Mouse (Mus musculus): ENCODE data around the gene Trmt11. TPM values are rescaled to one million over a fixed set of nuclear protein-coding genes. Genes with fewer than 3 reads are reported as not detected.
A peak's percentile ranks its signal among the peaks of the same experiment; 100 is the strongest.

Trmt11 gene
- polyA plus RNA-seq, 2 experiments: 4.7 to 17.9 TPM

DNA sequence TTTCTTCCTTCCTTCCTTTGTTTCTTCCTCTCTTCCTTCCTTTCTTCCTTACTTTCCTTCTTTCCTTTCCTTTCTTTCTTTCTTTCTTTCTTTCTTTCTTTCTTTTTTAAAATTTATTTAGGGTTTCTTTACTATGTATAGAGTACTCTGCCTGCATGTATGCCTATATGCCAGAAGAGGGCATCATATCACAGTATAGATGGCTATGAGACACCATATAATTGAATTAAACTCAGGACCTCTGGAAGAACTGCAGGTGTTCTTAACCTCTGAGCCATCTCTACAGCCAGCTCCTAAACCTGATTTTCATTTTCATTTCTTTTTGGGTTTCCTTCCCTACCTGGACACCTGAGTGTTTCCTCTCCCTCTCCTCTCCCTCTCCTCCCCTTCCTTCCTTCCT is 22.4 kb upstream of the Trmt11 start:
- Histone ChIP-seq H3K27ac (no peak overlapping the region), H3K4me3 (ENCODE audit: insufficient read depth in 1 of 2, low read depth in 2 of 2, low read length in 2 of 2) (no peak overlapping the region), H3K9ac (replicated peaks) (no peak overlapping the region), H3K9me3 (ENCODE audit: control insufficient read depth, low read length) (no peaks in the 10 kb centered on the region), H3K27me3 (ENCODE audit: control insufficient read depth, insufficient read depth, low read length) (no peaks in the 10 kb centered on the region), H3K4me2 (ENCODE audit: low read depth) (no peak overlapping the region), H3K36me3 (replicated peaks; ENCODE audit: control insufficient read depth, insufficient read depth, low read depth) (no peaks in the 10 kb centered on the region), H3K4me1 (replicated peaks; ENCODE audit: control insufficient read depth in 2 of 2, insufficient read depth in 2 of 2, low read length in 1 of 2) (peaks cover 2 to 3% of the 10 kb centered on the region in 2 experiments; a peak in 2 of 4 replicates)
- no peak for ATAC-seq (ENCODE audit: insufficient read depth)
- peak; percentile 47 for TF ChIP-seq CTCF (IDR thresholded peaks at IDR 0.05; ENCODE audit: low read depth)
- no peak for TF ChIP-seq EP300 (IDR thresholded peaks at IDR 0.05; ENCODE audit: low read depth)
- DNase-seq (ENCODE audit: low read depth in 3 of 3, low spot score in 3 of 3): no peak

DNA sequence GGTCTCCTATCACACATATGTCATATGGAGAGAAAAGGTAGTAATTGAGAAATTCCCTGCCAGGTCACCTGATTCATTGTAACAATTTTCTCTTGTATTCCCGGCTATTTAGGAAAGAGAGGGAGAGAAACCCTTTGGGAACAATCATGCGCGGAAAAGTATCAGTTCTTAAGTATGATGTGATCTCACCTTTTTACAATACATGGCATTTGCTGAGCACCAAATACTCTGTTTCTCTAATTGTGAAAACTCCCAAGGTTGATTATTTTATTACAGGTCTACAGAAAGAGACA is 18.3 kb upstream of the Trmt11 start:
- TF ChIP-seq CTCF (IDR thresholded peaks at IDR 0.05; ENCODE audit: low read depth): no peak
- no peak for TF ChIP-seq EP300 (IDR thresholded peaks at IDR 0.05; ENCODE audit: low read depth)
- Histone ChIP-seq H3K4me1 (replicated peaks; ENCODE audit: control insufficient read depth in 2 of 2, insufficient read depth in 2 of 2, low read length in 1 of 2) (peaks cover 5 to 11% of the 10 kb centered on the region in 2 experiments), H3K27ac (peak overlapping the region; percentile 87), H3K4me3 (ENCODE audit: insufficient read depth in 1 of 2, low read depth in 2 of 2, low read length in 2 of 2) (peak overlapping the region; percentile 44 to 79; a peak in 3 of 4 replicates), H3K4me2 (ENCODE audit: low read depth) (peak overlapping the region; percentile 99), H3K9ac (replicated peaks) (peak overlapping the region; percentile 68), H3K27me3 (ENCODE audit: control insufficient read depth, insufficient read depth, low read length) (no peaks in the 10 kb centered on the region), H3K9me3 (ENCODE audit: control insufficient read depth, low read length) (no peaks in the 10 kb centered on the region), H3K36me3 (replicated peaks; ENCODE audit: control insufficient read depth, insufficient read depth, low read depth) (no peaks in the 10 kb centered on the region)
- no peak for ATAC-seq (ENCODE audit: insufficient read depth)
- DNase-seq (ENCODE audit: low read depth in 3 of 3, low spot score in 3 of 3): no peak
- 36% methylated on average over 3 of the region's 3 CpGs for WGBS (ENCODE audit: insufficient replicate concordance)

DNA sequence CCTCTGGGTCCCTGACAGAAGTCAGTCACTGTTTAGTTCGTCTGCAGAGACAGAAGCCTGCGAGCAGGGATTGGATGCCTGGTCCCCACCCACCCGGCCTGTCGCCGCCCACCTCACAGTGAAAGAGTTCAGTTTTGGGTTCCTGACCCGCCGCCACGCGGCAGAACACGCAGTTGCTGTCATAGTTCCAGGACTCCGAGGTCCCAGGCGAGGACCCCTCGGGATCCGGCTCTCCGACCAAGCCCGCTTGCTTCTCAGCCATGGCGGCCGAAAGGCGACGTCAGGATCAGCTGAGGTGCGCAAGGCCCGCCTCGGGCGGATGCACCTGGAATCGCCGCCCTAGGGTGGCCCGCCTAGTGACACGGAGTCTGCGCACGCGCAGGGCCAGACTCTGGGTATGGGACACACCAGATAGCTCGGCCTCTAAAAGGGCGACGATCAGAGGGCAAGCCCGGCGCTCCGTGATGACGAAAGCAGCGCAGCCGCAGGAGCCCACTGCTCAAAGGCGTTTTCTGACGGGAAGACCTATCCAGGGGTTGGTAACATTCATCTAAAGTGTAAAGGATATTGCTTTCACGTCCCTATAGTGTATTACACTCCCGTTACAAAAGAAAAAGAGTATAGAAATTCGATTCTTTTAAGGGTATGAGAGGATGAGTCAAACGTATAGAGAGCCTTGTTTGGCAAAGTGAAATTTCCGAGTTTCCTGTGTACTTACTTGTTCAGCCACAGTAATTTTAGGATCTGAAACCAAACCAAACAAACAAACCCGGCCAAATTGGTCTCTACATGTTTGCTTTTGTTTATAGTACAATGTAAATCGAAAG is 17.8 kb upstream of the Trmt11 start:
- DNase-seq (ENCODE audit: low read depth in 3 of 3, low spot score in 3 of 3) (peak; percentile 95 to 97 (median 96)), ATAC-seq (ENCODE audit: insufficient read depth) (peak; percentile 100)
- peak overlapping the region; percentile 75 for H3K9ac ChIP-seq (replicated peaks)
- TF ChIP-seq CTCF (IDR thresholded peaks at IDR 0.05; ENCODE audit: low read depth): peak; percentile 62
- TF ChIP-seq EP300 (IDR thresholded peaks at IDR 0.05; ENCODE audit: low read depth): 0 out of 2 replicates have a peak, but pooled peaks have one; percentile 34
- no peaks in the 10 kb centered on the region; the same call in 1 of the 2 replicates for H3K36me3 ChIP-seq (replicated peaks; ENCODE audit: control insufficient read depth, insufficient read depth, low read depth)
- no peaks in the 10 kb centered on the region for H3K9me3 ChIP-seq (ENCODE audit: control insufficient read depth, low read length)
- H3K4me3 ChIP-seq (ENCODE audit: insufficient read depth in 1 of 2, low read depth in 2 of 2, low read length in 2 of 2): peak overlapping the region; percentile 76 to 79
- peaks cover 5 to 11% of the 10 kb centered on the region in 2 experiments for H3K4me1 ChIP-seq (replicated peaks; ENCODE audit: control insufficient read depth in 2 of 2, insufficient read depth in 2 of 2, low read length in 1 of 2)
- H3K27ac ChIP-seq: peak overlapping the region; percentile 87
- under 1% methylated on average over 49 of the region's 49 CpGs for WGBS (ENCODE audit: insufficient replicate concordance)
- no peaks in the 10 kb centered on the region for H3K27me3 ChIP-seq (ENCODE audit: control insufficient read depth, insufficient read depth, low read length)
- peak overlapping the region; percentile 99 for H3K4me2 ChIP-seq (ENCODE audit: low read depth)

DNA sequence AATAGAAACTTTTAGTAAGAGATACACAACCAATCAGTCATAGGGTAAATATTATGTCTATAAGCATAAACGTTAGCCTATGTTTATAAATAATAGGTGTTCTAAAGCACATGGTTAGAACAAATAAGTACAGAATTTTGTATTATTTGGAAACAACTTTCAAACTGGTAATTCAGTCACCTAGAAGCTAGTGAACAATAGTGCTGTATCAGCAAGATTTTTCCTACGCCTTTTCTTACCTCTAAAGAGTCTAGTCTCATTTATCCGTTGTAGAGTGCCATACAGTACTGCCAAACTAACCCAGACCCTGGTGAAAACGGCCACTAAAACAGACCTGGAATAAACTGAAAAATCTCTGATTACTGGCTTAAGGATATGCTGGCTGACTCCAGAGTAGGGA is 12.5 kb upstream of the Trmt11 start:
- Histone ChIP-seq H3K4me3 (ENCODE audit: insufficient read depth in 1 of 2, low read depth in 2 of 2, low read length in 2 of 2) (no peak overlapping the region), H3K27me3 (ENCODE audit: control insufficient read depth, insufficient read depth, low read length) (no peaks in the 10 kb centered on the region), H3K9ac (replicated peaks) (no peak overlapping the region), H3K36me3 (replicated peaks; ENCODE audit: control insufficient read depth, insufficient read depth, low read depth) (no peaks in the 10 kb centered on the region; the same call in 1 of the 2 replicates), H3K9me3 (ENCODE audit: control insufficient read depth, low read length) (no peaks in the 10 kb centered on the region), H3K4me1 (replicated peaks; ENCODE audit: control insufficient read depth in 2 of 2, insufficient read depth in 2 of 2, low read length in 1 of 2) (peaks cover 12 to 18% of the 10 kb centered on the region in 2 experiments), H3K27ac (no peak overlapping the region), H3K4me2 (ENCODE audit: low read depth) (no peak overlapping the region)
- WGBS (ENCODE audit: insufficient replicate concordance): 72% methylated on average over 4 of the region's 4 CpGs
- no peak for TF ChIP-seq EP300 (IDR thresholded peaks at IDR 0.05; ENCODE audit: low read depth)
- no peak for ATAC-seq (ENCODE audit: insufficient read depth)
- DNase-seq (ENCODE audit: low read depth in 3 of 3, low spot score in 3 of 3): no peak

DNA sequence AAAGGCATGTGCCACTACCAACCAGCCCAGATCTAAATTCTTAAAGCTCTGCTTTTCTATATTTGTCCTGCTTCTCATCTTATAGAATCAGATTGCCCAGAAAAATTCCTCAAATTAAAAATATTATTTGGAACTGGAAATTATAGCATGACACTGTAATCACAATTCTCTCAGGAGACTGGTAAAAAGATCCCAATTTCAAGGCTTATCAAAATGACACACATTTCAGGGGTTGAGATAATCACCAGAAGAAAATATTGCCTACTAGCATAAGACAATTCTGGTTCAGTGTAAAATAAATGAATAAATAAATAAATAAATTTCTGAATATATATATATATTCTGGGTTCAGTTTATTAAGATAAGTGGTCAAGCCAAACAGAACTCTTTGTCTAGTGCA is 9.1 kb upstream of the Trmt11 start:
- Histone ChIP-seq H3K27me3 (ENCODE audit: control insufficient read depth, insufficient read depth, low read length) (no peaks in the 10 kb centered on the region), H3K4me1 (replicated peaks; ENCODE audit: control insufficient read depth in 2 of 2, insufficient read depth in 2 of 2, low read length in 1 of 2) (peaks cover 7 to 10% of the 10 kb centered on the region in 2 experiments), H3K9me3 (ENCODE audit: control insufficient read depth, low read length) (no peaks in the 10 kb centered on the region), H3K36me3 (replicated peaks; ENCODE audit: control insufficient read depth, insufficient read depth, low read depth) (no peaks in the 10 kb centered on the region; the same call in 1 of the 2 replicates), H3K9ac (replicated peaks) (no peak overlapping the region), H3K4me2 (ENCODE audit: low read depth) (peak overlapping the region; percentile 11; the same call in 1 of the 2 replicates), H3K27ac (peak overlapping the region; percentile 42), H3K4me3 (ENCODE audit: insufficient read depth in 1 of 2, low read depth in 2 of 2, low read length in 2 of 2) (no peak overlapping the region)
- ATAC-seq (ENCODE audit: insufficient read depth) (peak; percentile 47; the same call in 1 of the 2 replicates), DNase-seq (ENCODE audit: low read depth in 3 of 3, low spot score in 3 of 3) (peak in 1 of 3 experiments; percentile 45)
- TF ChIP-seq CTCF (IDR thresholded peaks at IDR 0.05; ENCODE audit: low read depth) (no peak), EP300 (IDR thresholded peaks at IDR 0.05; ENCODE audit: low read depth) (peak; percentile 55)
